Mouse (Mus musculus): ENCODE results near the gene Bcl2l13. TPM values are rescaled to one million over a fixed set of nuclear protein-coding genes. Genes with fewer than 3 reads are reported as not detected.
"Not testable (repeated sequence)": the region's sequence is repeated elsewhere in the genome, so short reads cannot be mapped to it uniquely, and the experiment has no call there.

Gene Bcl2l13
- polyA plus RNA-seq, 1 experiment, result 18.0 TPM

GRCm38 (mm10) chr6:120906521-120906920 is 70.5 kb downstream of the Bcl2l13 start:
- no peak for TF ChIP-seq CTCF (IDR thresholded peaks at IDR 0.05; ENCODE audit: extremely low read depth, insufficient read depth, insufficient read length, insufficient replicate concordance)
- TF ChIP-seq POLR2A (IDR thresholded peaks at IDR 0.05; ENCODE audit: low read depth, low read length), result no peak
- Histone ChIP-seq H3K27ac (ENCODE audit: insufficient read depth, low read length) (no peak overlapping the region), H3K4me1 (ENCODE audit: control insufficient read depth, insufficient read depth, insufficient read length) (peaks cover 8% of the 10 kb centered on the region; the same call in 1 of the 2 replicates), H3K27me3 (ENCODE audit: control insufficient read depth, insufficient read depth, low read length) (no peaks in the 10 kb centered on the region), H3K4me3 (ENCODE audit: extremely low read depth, insufficient read depth, insufficient read length) (no peak overlapping the region), H3K36me3 (ENCODE audit: control insufficient read depth, insufficient read depth, low read length) (peaks cover 6% of the 10 kb centered on the region)
- no peak for DNase-seq (ENCODE audit: low read depth in 1 of 2, low spot score in 2 of 2)
- WGBS, result 89% methylated on average over 6 of the region's 6 CpGs

- H3K27ac ChIP-seq (ENCODE audit: insufficient read depth, low read length); H3K36me3 ChIP-seq (ENCODE audit: control insufficient read depth, insufficient read depth, low read length); H3K4me1 ChIP-seq (ENCODE audit: control insufficient read depth, insufficient read depth, insufficient read length); H3K27me3 ChIP-seq (ENCODE audit: control insufficient read depth, insufficient read depth, low read length); H3K4me3 ChIP-seq (ENCODE audit: extremely low read depth, insufficient read depth, insufficient read length); DNase-seq (ENCODE audit: low read depth in 1 of 2, low spot score in 2 of 2): not testable (repeated sequence)
- WGBS, result 81% methylated on average over 10 of the region's 10 CpGs
Measured at GRCm38 (mm10) chr6:120907876-120908597, 72.0 kb downstream of the Bcl2l13 start.

GRCm38 (mm10) chr6:120909501-120909900 is 73.5 kb downstream of the Bcl2l13 start:
- DNase-seq (ENCODE audit: low read depth in 1 of 2, low spot score in 2 of 2), result no peak
- no peaks in the 10 kb centered on the region for H3K27me3 ChIP-seq (ENCODE audit: control insufficient read depth, insufficient read depth, low read length)
- no peak overlapping the region for H3K4me3 ChIP-seq (ENCODE audit: extremely low read depth, insufficient read depth, insufficient read length)
- WGBS, result 86% methylated on average over 3 of the region's 3 CpGs
- no peak overlapping the region for H3K27ac ChIP-seq (ENCODE audit: insufficient read depth, low read length)
- peaks cover 6% of the 10 kb centered on the region for H3K36me3 ChIP-seq (ENCODE audit: control insufficient read depth, insufficient read depth, low read length)
- H3K4me1 ChIP-seq (ENCODE audit: control insufficient read depth, insufficient read depth, insufficient read length), result peaks cover 20% of the 10 kb centered on the region; the same call in 1 of the 2 replicates
- TF ChIP-seq CTCF (IDR thresholded peaks at IDR 0.05; ENCODE audit: extremely low read depth, insufficient read depth, insufficient read length, insufficient replicate concordance) (no peak), POLR2A (IDR thresholded peaks at IDR 0.05; ENCODE audit: low read depth, low read length) (no peak)

- no peak for DNase-seq (ENCODE audit: low read depth in 1 of 2, low spot score in 2 of 2)
- Histone ChIP-seq H3K36me3 (ENCODE audit: control insufficient read depth, insufficient read depth, low read length) (peaks cover 3% of the 10 kb centered on the region; the same call in 1 of the 2 replicates), H3K4me3 (ENCODE audit: extremely low read depth, insufficient read depth, insufficient read length) (no peak overlapping the region), H3K27ac (ENCODE audit: insufficient read depth, low read length) (no peak overlapping the region), H3K4me1 (ENCODE audit: control insufficient read depth, insufficient read depth, insufficient read length) (peaks cover 30% of the 10 kb centered on the region; the same call in 1 of the 2 replicates), H3K27me3 (ENCODE audit: control insufficient read depth, insufficient read depth, low read length) (no peaks in the 10 kb centered on the region)
- no peak for TF ChIP-seq POLR2A (IDR thresholded peaks at IDR 0.05; ENCODE audit: low read depth, low read length)
- TF ChIP-seq CTCF (IDR thresholded peaks at IDR 0.05; ENCODE audit: extremely low read depth, insufficient read depth, insufficient read length, insufficient replicate concordance), result no peak
- WGBS, result 55% methylated on average over 13 of the region's 13 CpGs
Measured at GRCm38 (mm10) chr6:120911213-120912007, 75.4 kb downstream of the Bcl2l13 start.

GRCm38 (mm10) chr6:120912931-120913330 is 76.9 kb downstream of the Bcl2l13 start:
- Histone ChIP-seq H3K27ac (ENCODE audit: insufficient read depth, low read length) (no peak overlapping the region), H3K36me3 (ENCODE audit: control insufficient read depth, insufficient read depth, low read length) (no peaks in the 10 kb centered on the region), H3K4me1 (ENCODE audit: control insufficient read depth, insufficient read depth, insufficient read length) (peaks cover 30% of the 10 kb centered on the region; the same call in 1 of the 2 replicates), H3K4me3 (ENCODE audit: extremely low read depth, insufficient read depth, insufficient read length) (no peak overlapping the region), H3K27me3 (ENCODE audit: control insufficient read depth, insufficient read depth, low read length) (no peaks in the 10 kb centered on the region)
- 58% methylated on average over 2 of the region's 2 CpGs for WGBS
- no peak for DNase-seq (ENCODE audit: low read depth in 1 of 2, low spot score in 2 of 2)
- no peak for TF ChIP-seq CTCF (IDR thresholded peaks at IDR 0.05; ENCODE audit: extremely low read depth, insufficient read depth, insufficient read length, insufficient replicate concordance)
- TF ChIP-seq POLR2A (IDR thresholded peaks at IDR 0.05; ENCODE audit: low read depth, low read length), result no peak

GRCm38 (mm10) chr6:120913783-120914182 is 77.8 kb downstream of the Bcl2l13 start:
- DNase-seq (ENCODE audit: low read depth in 1 of 2, low spot score in 2 of 2), result peak in 1 of 2 experiments; percentile 20
- no peaks in the 10 kb centered on the region for H3K36me3 ChIP-seq (ENCODE audit: control insufficient read depth, insufficient read depth, low read length)
- no peaks in the 10 kb centered on the region for H3K27me3 ChIP-seq (ENCODE audit: control insufficient read depth, insufficient read depth, low read length)
- H3K27ac ChIP-seq (ENCODE audit: insufficient read depth, low read length), result peak overlapping the region; percentile 61
- H3K4me3 ChIP-seq (ENCODE audit: extremely low read depth, insufficient read depth, insufficient read length), result no peak overlapping the region
- H3K4me1 ChIP-seq (ENCODE audit: control insufficient read depth, insufficient read depth, insufficient read length), result peaks cover 30% of the 10 kb centered on the region; the same call in 1 of the 2 replicates
- WGBS, result 57% methylated on average over 8 of the region's 8 CpGs
- TF ChIP-seq CTCF (IDR thresholded peaks at IDR 0.05; ENCODE audit: extremely low read depth, insufficient read depth, insufficient read length, insufficient replicate concordance), result no peak

- H3K36me3 ChIP-seq (ENCODE audit: control insufficient read depth, insufficient read depth, low read length), result no peaks in the 10 kb centered on the region
- no peak for DNase-seq (ENCODE audit: low read depth in 1 of 2, low spot score in 2 of 2)
- H3K4me3 ChIP-seq (ENCODE audit: extremely low read depth, insufficient read depth, insufficient read length), result peak overlapping the region; percentile 5; the same call in 1 of the 2 replicates
- H3K27ac ChIP-seq (ENCODE audit: insufficient read depth, low read length), result peak overlapping the region; percentile 72
- peaks cover 30% of the 10 kb centered on the region; the same call in 1 of the 2 replicates for H3K4me1 ChIP-seq (ENCODE audit: control insufficient read depth, insufficient read depth, insufficient read length)
- WGBS, result 48% methylated on average over 4 of the region's 4 CpGs
- H3K27me3 ChIP-seq (ENCODE audit: control insufficient read depth, insufficient read depth, low read length), result no peaks in the 10 kb centered on the region
- no peak for TF ChIP-seq CTCF (IDR thresholded peaks at IDR 0.05; ENCODE audit: extremely low read depth, insufficient read depth, insufficient read length, insufficient replicate concordance)
- no peak for TF ChIP-seq POLR2A (IDR thresholded peaks at IDR 0.05; ENCODE audit: low read depth, low read length)
Measured at GRCm38 (mm10) chr6:120914533-120914910, 78.5 kb downstream of the Bcl2l13 start.

Data from spleen, adult 2 months (tissue).